Mouse (Mus musculus): ENCODE results near the gene Neurod6.
"Not testable (repeated sequence)": the region's sequence is repeated elsewhere in the genome, so short reads cannot be mapped to it uniquely, and the experiment has no call there.

The Neurod6 gene

DNA sequence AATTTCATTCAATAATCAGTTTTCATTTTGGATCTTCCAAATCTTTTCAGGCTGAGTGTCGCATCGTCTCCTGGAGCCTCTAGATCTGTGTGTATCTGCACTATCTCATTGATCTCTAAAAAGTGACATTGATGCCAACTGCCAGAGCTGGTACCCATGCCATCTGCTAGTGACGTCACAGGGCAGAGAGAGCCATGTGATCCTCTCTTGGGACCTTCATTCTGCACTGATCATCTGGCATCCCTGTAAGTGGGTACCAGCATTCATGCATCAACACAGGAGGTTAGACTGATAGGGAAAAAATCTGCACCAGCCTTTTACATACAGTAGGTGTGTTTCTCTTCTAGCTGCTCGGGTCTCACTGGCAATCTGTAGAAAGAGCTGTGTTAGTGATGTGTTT lies at the start of gene Neurod6:
Gene Neurod6 (minus strand): TSS at position 290 of the 400 bp plus-strand sequence.
- no peak for DNase-seq (ENCODE audit: extremely low spot score, low read depth, low spot score)

DNA sequence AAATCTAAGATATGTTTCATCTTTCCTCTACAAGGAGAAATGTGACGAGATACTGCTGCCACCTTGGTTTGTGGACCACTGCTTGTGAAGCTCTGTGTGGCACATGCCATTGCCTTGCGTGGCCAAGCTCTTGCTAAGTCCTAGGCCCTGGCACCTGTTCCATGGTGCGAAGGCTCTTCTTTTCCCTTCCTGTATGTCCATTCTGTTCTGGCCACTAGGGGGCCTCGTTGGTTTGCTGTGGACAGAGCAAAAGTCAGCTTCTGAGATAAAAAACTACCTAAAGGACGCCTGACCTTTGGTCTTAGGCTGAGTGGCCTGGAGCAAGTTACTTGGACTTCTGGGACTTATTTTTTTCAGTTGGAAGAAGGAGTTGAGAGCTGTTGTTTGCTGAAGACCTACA lies 36.1 kb upstream of the Neurod6 start:
- peak; percentile 6 for DNase-seq (ENCODE audit: extremely low spot score, low read depth, low spot score)

DNA sequence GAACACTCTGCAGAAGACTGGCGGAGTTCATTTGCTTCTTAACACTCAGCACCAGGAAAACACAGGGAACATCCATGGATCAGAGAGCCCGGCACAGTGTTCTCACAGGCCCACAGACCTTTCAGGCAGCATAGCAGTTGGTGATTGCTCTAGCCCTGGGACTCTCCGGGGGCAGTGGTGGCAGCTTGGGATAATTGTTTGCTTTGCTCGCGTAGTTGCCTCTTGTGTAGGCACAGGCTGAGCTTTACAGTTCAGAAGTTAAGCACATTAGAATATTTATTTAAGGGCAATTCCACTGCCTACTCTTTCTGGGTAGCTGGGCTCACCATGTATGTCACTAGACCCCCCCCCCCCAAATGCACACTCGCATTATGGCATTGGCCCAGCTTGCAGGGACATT lies 34.4 kb upstream of the Neurod6 start:
- no peak for DNase-seq (ENCODE audit: extremely low spot score, low read depth, low spot score)

DNA sequence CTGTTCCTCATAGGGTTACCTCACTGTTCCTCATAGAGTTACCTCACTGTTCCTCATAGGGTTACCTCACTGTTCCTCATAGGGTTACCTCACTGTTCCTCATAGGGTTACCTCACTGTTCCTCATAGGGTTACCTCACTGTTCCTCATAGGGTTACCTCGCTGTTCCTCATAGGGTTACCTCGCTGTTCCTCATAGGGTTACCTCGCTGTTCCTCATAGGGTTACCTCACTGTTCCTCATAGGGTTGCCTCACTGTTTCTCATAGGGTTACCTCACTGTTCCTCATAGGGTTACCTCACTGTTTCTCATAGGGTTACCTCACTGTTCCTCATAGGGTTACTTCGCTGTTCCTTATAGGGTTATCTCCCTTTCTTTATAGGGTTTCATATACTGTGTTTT lies 29.9 kb upstream of the Neurod6 start:
- not testable (repeated sequence) for DNase-seq (ENCODE audit: extremely low spot score, low read depth, low spot score)

DNA sequence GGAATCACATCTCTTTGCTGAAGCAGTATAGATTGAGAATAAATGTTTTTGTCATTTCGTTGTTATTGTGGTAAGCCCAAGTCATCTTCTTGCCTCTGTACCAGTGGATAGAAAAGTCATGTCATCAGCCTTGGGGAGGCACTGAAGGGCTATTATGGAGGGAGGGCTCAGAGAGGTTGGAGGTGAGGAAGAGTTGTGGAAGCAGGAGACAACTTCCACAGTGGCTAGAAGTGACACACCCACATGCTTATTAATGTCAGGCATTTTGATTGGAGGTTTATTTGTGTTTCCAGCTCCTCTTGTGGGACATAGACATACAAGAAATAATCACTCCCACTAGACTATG lies 23.7 kb upstream of the Neurod6 start:
- no peak for DNase-seq (ENCODE audit: extremely low spot score, low read depth, low spot score)

DNA sequence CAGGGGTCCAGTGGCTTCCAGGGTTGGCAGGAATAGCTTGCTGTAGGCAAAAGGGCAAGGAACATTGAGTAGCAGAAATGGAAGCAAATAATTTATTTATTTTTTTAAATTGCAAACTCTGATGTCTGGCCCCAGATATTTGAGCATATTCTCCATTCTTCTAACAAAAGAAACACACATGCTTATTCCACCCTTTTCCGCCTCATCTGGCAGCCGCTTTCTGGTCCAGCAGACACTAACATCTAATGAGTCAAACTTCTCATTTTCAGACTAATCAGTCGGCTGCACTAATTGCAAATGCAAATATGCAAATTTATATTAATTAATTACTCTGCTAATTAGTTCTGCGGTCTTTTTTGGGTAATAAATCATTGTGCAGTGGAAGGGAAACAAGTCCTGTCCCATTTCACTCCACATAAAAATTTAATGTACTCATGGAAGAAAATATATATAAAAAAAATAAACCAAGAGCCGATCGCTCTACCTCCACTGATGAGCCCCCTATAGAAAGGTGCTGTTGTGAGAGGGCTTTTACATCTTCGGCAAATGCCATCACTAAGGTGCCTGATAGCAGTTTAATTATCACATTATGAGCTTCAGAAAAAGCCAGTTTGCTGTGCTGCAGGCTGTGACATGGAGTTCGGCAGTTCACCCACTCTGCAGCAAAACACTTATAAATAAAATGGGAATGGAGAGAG lies 23.1 kb upstream of the Neurod6 start:
- DNase-seq (ENCODE audit: extremely low spot score, low read depth, low spot score) = no peak

DNA sequence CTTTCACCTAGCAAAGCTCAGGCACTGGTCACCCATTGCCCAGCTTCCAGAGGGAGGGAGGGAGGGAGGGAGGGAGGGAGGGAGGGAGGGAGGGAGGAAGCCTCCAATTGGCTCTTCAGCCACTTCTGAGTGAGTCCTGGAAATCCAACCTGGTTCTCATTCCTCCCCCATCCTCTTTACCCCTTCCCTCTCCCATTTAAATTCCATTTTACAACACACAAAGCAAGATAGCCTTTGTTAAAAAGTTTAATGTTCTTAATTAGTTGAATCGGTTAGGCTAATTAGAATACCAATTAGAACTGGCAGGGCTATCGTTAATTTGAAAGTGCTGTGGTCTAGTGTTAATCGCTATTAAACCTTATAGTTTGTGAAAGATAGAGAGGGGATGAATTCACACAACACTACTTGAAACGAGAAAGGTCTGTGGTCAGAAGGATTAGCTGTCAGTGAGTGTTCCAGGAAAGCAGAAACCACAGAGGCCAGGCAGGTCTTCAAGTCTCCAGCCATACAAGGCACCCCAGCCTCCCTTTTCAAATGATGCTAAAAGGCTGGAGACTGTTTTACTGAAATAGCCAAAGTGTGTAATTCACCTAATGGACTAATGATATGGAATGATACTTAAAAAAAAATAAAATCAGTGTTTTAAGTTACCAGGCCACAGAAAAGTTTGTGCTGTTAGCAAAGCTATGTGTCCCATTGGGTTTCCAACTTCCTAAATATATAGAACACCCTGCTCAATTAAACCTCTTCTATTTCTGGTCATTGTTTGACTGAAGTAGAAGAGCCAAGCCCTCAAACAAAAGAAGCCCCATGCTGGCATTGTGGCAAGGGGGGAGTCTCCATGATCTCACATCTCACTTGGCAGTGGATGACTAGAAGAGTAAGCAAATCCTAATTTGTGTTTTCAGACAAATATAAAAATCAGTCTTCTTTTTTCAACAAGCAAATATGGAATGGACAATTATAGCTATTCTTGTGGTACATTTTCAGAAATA lies 19.6 kb upstream of the Neurod6 start:
- DNase-seq (ENCODE audit: extremely low spot score, low read depth, low spot score) = no peak

DNA sequence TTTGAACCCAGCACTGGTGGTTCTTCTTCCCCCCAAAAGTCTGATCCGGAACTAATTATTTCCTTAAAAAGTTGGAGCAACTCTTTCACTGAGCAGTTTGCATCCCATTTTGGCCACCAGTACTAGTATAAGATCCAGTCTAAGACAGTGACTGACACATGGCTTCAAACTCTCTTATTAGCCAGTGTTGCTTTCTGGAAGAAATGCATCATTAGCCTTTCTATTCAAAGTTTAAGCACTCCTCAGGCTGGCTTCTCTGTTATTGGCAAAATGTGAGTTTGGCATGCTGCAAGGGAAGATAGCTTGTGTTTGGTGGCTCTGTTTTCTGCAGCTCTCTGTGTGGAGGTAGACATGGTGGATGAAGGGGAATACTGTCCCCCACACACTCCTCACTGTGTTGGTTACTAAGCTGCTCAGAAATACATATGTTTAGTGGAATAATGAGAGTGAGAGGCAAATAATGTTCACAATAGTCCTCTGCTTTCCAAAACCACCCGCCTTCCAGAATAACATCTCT lies 9.0 kb upstream of the Neurod6 start:
- no peak for DNase-seq (ENCODE audit: extremely low spot score, low read depth, low spot score)

DNA sequence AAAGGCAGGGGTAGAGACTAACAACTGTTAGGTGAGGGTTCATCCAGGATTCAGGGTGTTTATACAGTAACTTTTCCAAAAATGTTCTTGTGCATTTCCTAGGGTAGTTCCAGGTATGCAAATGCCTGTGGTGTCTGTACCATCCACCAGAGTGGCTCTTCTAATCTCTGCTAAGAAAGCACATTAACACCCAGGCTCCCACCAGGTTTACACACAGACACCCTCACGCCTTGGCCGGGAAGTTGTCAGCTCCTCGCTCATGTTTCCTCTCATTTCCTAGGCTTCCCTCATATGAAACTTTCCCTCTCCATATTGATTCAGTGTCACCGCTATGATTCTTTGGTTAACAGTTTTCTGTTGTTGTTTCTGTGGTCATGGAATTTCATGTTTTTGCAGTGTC lies 2.4 kb upstream of the Neurod6 start:
- no peak for DNase-seq (ENCODE audit: extremely low spot score, low read depth, low spot score)

DNA sequence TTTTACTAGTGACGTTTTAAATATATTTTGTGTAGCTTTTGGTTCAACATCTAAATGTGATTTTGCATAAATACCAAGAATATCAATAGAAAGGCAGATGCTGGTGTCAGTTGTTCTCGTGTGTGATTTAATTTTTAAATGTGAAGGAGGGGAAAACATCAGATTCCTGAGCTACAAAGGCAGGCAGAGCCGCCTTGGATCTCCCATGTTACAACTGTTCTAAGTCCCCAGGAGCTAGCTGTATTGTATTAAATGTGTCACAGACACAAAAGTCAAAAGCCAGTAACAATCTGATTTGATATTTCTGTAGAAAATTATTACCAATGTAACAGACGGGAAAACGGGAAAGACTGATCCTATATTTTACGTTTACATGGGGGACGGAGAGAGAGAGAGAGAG lies 1.8 kb upstream of the Neurod6 start:
- DNase-seq (ENCODE audit: extremely low spot score, low read depth, low spot score) = no peak

DNA sequence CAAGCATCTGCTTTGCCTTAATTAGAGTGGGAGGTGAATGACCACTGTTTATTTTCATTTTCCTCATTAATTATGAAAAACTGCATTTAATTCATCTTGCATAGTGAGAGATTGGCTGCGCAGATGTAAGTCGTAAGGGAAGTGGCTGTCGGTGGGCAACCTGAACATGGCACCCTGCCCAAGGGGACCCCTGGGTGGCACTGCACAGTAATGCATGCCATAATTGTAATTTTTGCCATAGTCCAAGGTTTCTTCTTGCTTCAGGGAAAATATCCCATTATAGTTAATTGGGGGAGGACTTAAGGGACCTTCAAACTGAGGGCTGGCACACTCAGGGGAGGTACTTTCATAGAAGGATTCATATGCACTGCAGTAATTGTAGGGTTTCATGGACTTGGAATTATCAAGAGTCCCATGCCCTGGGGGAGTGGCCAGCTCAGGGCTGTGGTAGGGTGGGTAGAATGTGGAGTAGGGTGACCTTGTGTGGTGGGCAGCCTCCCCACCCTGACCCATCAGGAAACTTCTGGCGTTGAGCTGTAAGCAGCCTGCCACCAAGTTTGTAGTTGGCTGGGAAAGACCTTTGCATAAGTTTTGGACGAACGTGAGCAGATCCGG lies 2.4 kb downstream of the Neurod6 start:
- no peak for DNase-seq (ENCODE audit: extremely low spot score, low read depth, low spot score)

DNA sequence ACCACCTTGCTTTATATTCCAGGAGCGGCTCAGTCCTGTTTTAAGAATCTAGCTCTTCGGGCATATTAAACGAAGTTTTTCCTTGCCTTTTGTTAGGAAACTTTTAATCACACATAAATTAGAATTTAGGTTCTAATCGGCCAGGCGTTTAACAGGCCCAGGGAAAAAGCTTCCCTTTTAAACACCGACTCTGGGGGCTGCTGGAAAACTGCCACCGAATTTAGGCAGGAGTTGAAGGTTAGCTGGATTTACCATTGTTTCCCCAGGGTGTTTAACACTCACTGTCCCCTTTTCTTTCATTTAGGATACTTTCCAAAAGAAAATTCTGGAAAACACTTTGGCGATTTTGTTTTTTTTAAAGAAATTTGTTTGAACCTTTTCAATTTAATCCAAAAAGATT lies 3.7 kb downstream of the Neurod6 start:
- DNase-seq (ENCODE audit: extremely low spot score, low read depth, low spot score) = no peak

DNA sequence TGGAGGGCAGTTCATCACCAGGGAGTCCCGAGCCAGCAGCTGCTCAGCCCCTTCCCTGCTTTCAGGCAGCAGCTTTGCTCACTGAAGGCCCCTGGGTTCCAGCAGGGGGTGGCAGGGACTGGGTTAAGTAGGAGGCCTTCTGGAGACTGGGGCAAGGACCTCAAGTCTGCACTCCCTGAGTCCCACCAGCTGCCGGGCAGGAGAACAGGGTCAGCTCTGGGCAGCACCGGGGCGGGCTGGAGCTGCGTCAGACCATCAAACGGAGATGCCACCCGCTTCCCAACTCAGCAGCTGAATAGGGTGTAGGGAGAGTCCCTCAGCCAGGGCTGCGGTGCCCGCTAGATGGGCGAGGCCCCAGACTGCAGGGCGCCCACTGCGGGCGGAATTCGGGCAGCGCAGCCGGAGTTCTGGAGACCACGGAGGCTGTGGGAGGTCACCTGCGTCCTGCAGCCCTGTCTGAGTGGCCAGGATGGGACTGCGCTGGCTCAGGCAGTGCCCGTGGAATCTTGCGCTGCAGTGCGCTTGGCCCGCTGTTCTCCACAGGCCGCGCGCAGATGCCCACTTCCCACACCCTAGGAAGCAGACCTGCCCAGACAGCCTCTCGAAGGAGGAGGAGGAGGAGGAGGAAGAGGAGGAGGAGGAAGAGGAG lies 4.3 kb downstream of the Neurod6 start:
- no peak for DNase-seq (ENCODE audit: extremely low spot score, low read depth, low spot score)

DNA sequence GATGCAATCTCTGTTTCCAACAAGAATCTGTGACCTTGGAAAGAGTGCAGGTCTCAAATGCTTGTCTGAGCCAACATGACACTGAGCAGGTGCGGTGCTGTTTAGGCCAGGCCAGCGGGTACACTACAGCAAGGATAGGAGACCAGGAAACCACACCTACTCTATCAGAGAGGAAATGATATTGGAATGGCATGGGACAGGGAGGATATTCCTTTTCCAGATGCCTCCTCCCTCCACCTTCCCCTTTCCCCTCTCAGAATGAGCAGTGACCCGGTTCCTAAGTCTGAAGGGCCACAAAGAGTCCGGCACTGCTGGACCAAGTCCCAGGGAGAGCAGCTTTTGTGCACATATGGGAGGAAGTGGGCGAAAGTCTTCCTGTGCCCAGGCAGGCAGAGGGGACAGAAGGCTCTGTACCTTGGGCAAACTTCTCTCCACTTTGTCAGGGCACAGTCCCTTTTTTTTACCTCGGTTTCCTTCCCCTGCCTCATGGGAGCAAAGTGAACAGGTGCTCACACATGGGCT lies 4.9 kb downstream of the Neurod6 start:
- no peak for DNase-seq (ENCODE audit: extremely low spot score, low read depth, low spot score)

DNA sequence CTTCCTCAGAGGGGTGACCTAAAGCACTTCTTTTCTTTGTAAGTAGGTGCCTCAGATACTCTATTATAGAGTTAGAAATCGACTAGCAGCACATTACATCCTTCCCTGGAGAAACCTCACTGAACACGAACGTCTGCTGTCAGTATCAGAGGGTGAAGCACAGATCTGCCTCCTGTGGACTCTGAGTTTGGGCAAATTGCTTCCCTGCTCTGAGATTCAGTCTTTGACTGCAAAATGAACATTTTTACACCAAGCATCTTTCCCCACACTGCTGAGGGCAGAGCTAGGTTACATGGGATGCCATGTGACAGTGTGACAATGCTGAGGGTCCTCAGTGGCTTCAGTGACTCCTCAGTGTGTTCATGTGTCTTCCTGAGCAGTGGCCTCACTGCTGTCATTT lies 13.3 kb downstream of the Neurod6 start:
- DNase-seq (ENCODE audit: extremely low spot score, low read depth, low spot score) = no peak

DNA sequence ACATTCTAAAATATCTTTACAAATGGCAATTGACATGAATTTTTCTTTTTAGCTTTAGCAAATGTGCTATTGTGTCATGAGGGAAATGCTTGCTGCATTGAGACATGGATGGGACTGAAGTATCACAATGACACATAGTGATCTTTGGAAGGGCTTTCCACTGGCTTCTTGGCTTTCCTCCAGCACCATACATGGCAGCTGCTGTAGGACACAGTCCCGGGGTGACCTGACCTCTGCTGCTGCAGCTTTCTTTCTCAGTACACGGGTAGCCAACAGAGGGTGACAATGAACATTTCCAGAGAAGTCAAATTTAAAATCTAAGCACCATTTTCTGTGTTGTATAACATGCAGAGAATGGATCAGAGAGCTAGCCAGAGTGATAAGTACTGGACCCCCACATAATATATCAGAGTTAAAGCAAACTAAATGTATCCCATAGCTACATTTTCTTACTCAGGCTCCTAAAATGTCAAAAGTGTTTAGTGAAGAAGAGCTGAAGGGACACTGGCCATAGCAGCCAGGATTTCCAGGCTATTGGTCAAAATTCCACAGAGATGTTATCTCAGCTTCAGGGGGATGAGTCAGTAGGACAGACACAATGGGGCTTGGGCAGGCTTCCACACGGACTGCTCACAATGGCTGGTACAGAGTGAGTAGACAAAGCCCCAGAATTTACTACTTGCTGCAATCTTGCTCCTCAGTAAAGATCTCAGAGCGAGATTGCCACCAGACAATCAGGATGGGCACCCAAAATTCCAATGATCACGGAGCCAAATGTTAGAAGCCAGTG lies 19.7 kb downstream of the Neurod6 start:
- DNase-seq (ENCODE audit: extremely low spot score, low read depth, low spot score) = no peak

DNA sequence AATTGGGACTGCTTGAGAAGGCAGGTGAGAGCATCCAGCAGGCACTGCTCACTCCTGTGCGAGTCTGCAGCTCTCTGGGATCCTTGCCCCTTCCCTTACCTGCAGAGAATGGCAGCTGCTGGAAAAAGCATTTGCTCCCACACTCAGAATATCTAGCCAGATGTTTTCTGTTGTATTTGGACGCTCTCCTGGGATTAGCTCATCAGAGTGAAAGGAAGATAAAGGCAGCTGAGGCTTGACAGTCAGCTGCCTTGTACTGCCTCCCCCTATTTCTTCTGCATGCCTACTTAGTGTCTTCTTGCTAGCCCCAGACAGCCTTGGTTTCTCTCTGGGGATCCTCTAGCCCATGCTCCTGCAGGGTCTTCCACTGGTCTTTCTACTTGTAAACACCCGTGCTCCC lies 31.1 kb downstream of the Neurod6 start:
- DNase-seq (ENCODE audit: extremely low spot score, low read depth, low spot score) = no peak

DNA sequence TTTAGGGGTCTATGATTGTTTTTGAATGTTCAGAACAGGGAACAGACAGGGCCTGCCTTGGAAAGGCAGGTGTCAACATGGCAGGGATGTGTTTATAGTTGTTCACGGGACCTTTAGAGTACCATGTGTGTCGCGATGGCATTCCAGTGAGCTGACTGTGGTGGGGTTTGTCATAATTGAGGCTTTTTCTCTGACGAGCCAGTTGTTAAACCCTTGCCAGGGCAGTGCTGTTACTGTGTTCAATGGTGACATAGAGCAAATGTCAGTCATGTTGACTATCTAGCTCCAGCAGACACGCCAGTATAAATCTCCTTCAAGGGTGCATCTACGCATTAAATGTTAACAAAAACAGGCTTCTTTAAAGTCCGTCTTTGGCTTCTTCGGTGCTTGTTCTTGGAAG lies 31.5 kb downstream of the Neurod6 start:
- no peak for DNase-seq (ENCODE audit: extremely low spot score, low read depth, low spot score)

DNA sequence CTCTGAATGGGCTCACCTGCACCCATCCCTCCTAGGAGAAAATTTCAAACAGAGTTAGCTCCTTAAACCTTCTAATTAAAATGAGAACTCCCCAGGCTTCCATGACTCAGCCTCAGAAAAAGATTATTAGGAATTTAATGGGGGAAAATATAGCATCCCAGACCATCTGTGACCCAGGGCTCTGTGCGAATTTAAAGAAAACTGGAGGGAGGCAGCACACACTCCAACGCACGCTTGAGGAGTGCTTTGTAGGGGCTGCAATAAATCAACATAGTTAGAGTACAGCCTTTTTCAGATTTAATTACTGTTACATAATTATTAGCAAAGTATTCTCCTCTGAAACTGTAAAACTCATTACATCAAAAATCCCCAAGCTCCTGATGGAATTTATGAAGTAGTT lies 32.2 kb downstream of the Neurod6 start:
- DNase-seq (ENCODE audit: extremely low spot score, low read depth, low spot score) = no peak

DNA sequence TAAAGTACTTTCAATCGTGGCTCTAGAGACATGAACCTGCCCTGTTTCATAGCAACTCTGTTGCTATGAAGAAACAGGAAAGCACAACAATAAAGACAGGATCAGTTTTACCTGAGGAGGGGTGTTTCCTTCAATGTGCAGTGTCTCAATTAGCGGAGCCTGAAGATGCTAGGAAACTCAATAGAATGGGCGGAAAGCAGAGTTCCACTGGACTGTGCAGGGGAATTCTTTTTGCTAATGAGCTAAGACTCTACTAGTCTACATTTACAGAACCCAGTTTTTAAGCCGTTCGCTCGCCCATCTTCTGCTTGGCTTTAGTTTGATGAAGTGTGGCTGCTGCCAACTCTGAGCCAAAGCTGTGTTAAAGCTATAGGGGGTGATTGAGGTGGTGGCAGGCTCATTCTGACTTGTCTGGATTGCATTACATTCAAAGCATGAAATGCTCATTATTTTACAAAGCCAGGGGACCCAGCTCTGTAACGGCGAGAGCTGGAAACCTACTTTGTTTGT lies 33.2 kb downstream of the Neurod6 start:
- DNase-seq (ENCODE audit: extremely low spot score, low read depth, low spot score) = no peak

All from hindlimb bud, embryonic 11.5 days (tissue).